Mouse (Mus musculus) kidney, embryonic 15.5 days (tissue): ENCODE data around the gene Cxcr5. TPM values are rescaled to one million over a fixed set of nuclear protein-coding genes. Genes with fewer than 3 reads are reported as not detected.
A peak's percentile ranks its signal among the peaks of the same experiment; 100 is the strongest.

Experiments used
- ATAC-seq: fragments of 200-750 bp; cut with Nextera tagmentation; replicated peaks from 2 replicates; pipeline ENCODE4 v1.8.0; 2017; ENCODE audit warnings: moderate TSS enrichment; ENCODE audit not compliant: low FRiP score
- H3K27ac ChIP-seq: fragments of 300-500 bp; sonication (generic); 2 replicates; pipeline ENCODE4 v1.5.1; 2015; ENCODE audit warnings: mild to moderate bottlenecking, inconsistent platforms
- H3K27me3 ChIP-seq: fragments of 300-500 bp; sonication (generic); 2 replicates; pipeline ENCODE4 v1.6.1; 2015; ENCODE audit warnings: inconsistent platforms
- H3K36me3 ChIP-seq: fragments of 300-500 bp; sonication (generic); 2 replicates; pipeline ENCODE4 v1.6.1; 2015; ENCODE audit warnings: inconsistent platforms
- H3K4me1 ChIP-seq: fragments of 300-500 bp; sonication (generic); 2 replicates; pipeline ENCODE4 v1.6.1; 2015; ENCODE audit warnings: inconsistent platforms
- H3K4me2 ChIP-seq: fragments of 300-500 bp; sonication (generic); 2 replicates; pipeline ENCODE4 v1.6.1; 2015; ENCODE audit warnings: moderate library complexity, mild to moderate bottlenecking, inconsistent platforms
- H3K4me3 ChIP-seq: fragments of 300-500 bp; sonication (generic); replicated peaks from 2 replicates; pipeline ENCODE4 v1.5.1; 2015; ENCODE audit warnings: mild to moderate bottlenecking, inconsistent platforms
- H3K9ac ChIP-seq: fragments of 300-500 bp; sonication (generic); 2 replicates; pipeline ENCODE4 v1.6.1; 2015; ENCODE audit warnings: mild to moderate bottlenecking, inconsistent platforms
- H3K9me3 ChIP-seq: fragments of 300-500 bp; sonication (generic); replicated peaks from 2 replicates; pipeline ENCODE4 v1.6.1; 2016; ENCODE audit warnings: inconsistent platforms
- WGBS: fragments of 180-500 bp; shearing (Covaris S2); methylation state at CpG from one replicate; pipeline ENCODE4 v1.1.7; 2015; ENCODE audit warnings: mixed read lengths; 5-methylcytosine and 5-hydroxymethylcytosine counted together
- polyA plus RNA-seq: library from polyadenylated mRNA; unstranded; fragments of >200 nt; fragmentation: Nextera tagmentation; extraction: Ambion mirVana; gene quantifications from 2 replicates; pipeline ENCODE4 v1.2.1, GENCODE M21; 2015

The Cxcr5 gene
- polyA plus RNA-seq, 1 experiment from 2014 or later: not detected

GRCm38 (mm10) chr9:44562936-44563335 lies 1.3 kb upstream of the Cxcr5 start:
- ATAC-seq: no peak
- no peaks in the 10 kb centered on the region for H3K9me3 ChIP-seq
- no peak overlapping the region for H3K4me2 ChIP-seq
- no peaks in the 10 kb centered on the region for H3K27me3 ChIP-seq
- H3K27ac ChIP-seq: no peak overlapping the region
- no peak overlapping the region for H3K4me3 ChIP-seq
- H3K36me3 ChIP-seq: no peaks in the 10 kb centered on the region
- 59% methylated on average over 12 of the region's 12 CpGs for WGBS
- H3K4me1 ChIP-seq: 0 out of 2 replicates have a peak, but pooled peaks cover 3% of the 10 kb centered on the region
- no peak overlapping the region for H3K9ac ChIP-seq

GRCm38 (mm10) chr9:44552161-44552560 lies 9.5 kb downstream of the Cxcr5 start:
- H3K27ac ChIP-seq: no peak overlapping the region
- H3K9me3 ChIP-seq: no peaks in the 10 kb centered on the region
- H3K27me3 ChIP-seq: no peaks in the 10 kb centered on the region
- no peaks in the 10 kb centered on the region for H3K4me1 ChIP-seq
- H3K36me3 ChIP-seq: no peaks in the 10 kb centered on the region
- ATAC-seq: no peak
- no peak overlapping the region for H3K4me3 ChIP-seq
- WGBS: 85% methylated on average over 8 of the region's 8 CpGs
- H3K9ac ChIP-seq: no peak overlapping the region
- no peak overlapping the region for H3K4me2 ChIP-seq

- Histone ChIP-seq H3K27me3 (no peaks in the 10 kb centered on the region), H3K4me3 (no peak overlapping the region), H3K4me2 (no peak overlapping the region), H3K36me3 (no peaks in the 10 kb centered on the region), H3K27ac (no peak overlapping the region), H3K9me3 (no peaks in the 10 kb centered on the region), H3K4me1 (no peaks in the 10 kb centered on the region), H3K9ac (no peak overlapping the region)
- WGBS: 85% methylated on average over 10 of the region's 10 CpGs
- no peak for ATAC-seq
Measured at GRCm38 (mm10) chr9:44551138-44551537, 10.5 kb downstream of the Cxcr5 start.

- no peaks in the 10 kb centered on the region for H3K9me3 ChIP-seq
- H3K27ac ChIP-seq: no peak overlapping the region
- H3K4me3 ChIP-seq: no peak overlapping the region
- no peak overlapping the region for H3K9ac ChIP-seq
- ATAC-seq: no peak
- no peak overlapping the region for H3K4me2 ChIP-seq
- no peaks in the 10 kb centered on the region for H3K4me1 ChIP-seq
- H3K27me3 ChIP-seq: no peaks in the 10 kb centered on the region
- H3K36me3 ChIP-seq: no peaks in the 10 kb centered on the region
- WGBS: 84% methylated on average over 8 of the region's 8 CpGs
Measured at GRCm38 (mm10) chr9:44548412-44549152, 13.1 kb downstream of the Cxcr5 start.

GRCm38 (mm10) chr9:44544986-44545385 lies 16.7 kb downstream of the Cxcr5 start:
- ATAC-seq: no peak
- Histone ChIP-seq H3K4me2 (no peak overlapping the region), H3K9me3 (no peaks in the 10 kb centered on the region), H3K36me3 (no peaks in the 10 kb centered on the region), H3K27me3 (no peaks in the 10 kb centered on the region), H3K27ac (no peak overlapping the region), H3K9ac (no peak overlapping the region), H3K4me1 (no peaks in the 10 kb centered on the region), H3K4me3 (no peak overlapping the region)
- WGBS: 74% methylated on average over 3 of the region's 3 CpGs

- Histone ChIP-seq H3K4me1 (peaks cover 8% of the 10 kb centered on the region), H3K27ac (no peak overlapping the region), H3K4me2 (no peak overlapping the region), H3K27me3 (no peaks in the 10 kb centered on the region), H3K4me3 (no peak overlapping the region), H3K36me3 (no peaks in the 10 kb centered on the region), H3K9ac (no peak overlapping the region), H3K9me3 (no peaks in the 10 kb centered on the region)
- WGBS: 85% methylated on average over 4 of the region's 4 CpGs
- no peak for ATAC-seq
Measured at GRCm38 (mm10) chr9:44542364-44542763, 19.3 kb downstream of the Cxcr5 start.

- no peak overlapping the region for H3K27ac ChIP-seq
- no peaks in the 10 kb centered on the region for H3K27me3 ChIP-seq
- 85% methylated on average over 3 of the region's 3 CpGs for WGBS
- H3K4me2 ChIP-seq: no peak overlapping the region
- no peak overlapping the region for H3K9ac ChIP-seq
- ATAC-seq: no peak
- H3K4me3 ChIP-seq: no peak overlapping the region
- peaks cover 14% of the 10 kb centered on the region for H3K4me1 ChIP-seq
- no peaks in the 10 kb centered on the region for H3K9me3 ChIP-seq
- no peaks in the 10 kb centered on the region for H3K36me3 ChIP-seq
Measured at GRCm38 (mm10) chr9:44540676-44541075, 21.0 kb downstream of the Cxcr5 start.

- Histone ChIP-seq H3K36me3 (no peaks in the 10 kb centered on the region), H3K27ac (no peak overlapping the region), H3K9ac (no peak overlapping the region), H3K4me1 (peaks cover 14% of the 10 kb centered on the region), H3K27me3 (no peaks in the 10 kb centered on the region), H3K9me3 (no peaks in the 10 kb centered on the region), H3K4me3 (no peak overlapping the region), H3K4me2 (no peak overlapping the region)
- ATAC-seq: no peak
- 53% methylated on average over 2 of the region's 2 CpGs for WGBS
Measured at GRCm38 (mm10) chr9:44539816-44540421, 21.8 kb downstream of the Cxcr5 start.

GRCm38 (mm10) chr9:44537625-44538301 lies 23.9 kb downstream of the Cxcr5 start:
- no peak overlapping the region for H3K4me3 ChIP-seq
- ATAC-seq: no peak
- H3K4me2 ChIP-seq: peak overlapping the region; percentile 34
- H3K27me3 ChIP-seq: no peaks in the 10 kb centered on the region
- WGBS: 50% methylated on average over 19 of the region's 19 CpGs
- H3K9ac ChIP-seq: no peak overlapping the region
- peaks cover 14% of the 10 kb centered on the region for H3K4me1 ChIP-seq
- no peak overlapping the region for H3K27ac ChIP-seq
- no peaks in the 10 kb centered on the region for H3K9me3 ChIP-seq
- H3K36me3 ChIP-seq: no peaks in the 10 kb centered on the region

- H3K9ac ChIP-seq: no peak overlapping the region
- 70% methylated on average over 6 of the region's 6 CpGs for WGBS
- ATAC-seq: no peak
Measured at GRCm38 (mm10) chr9:44532991-44533580, 28.6 kb downstream of the Cxcr5 start.

GRCm38 (mm10) chr9:44528340-44528739 lies 33.3 kb downstream of the Cxcr5 start:
- WGBS: 46% methylated on average over 8 of the region's 8 CpGs
- Histone ChIP-seq H3K27ac (no peak overlapping the region), H3K4me3 (no peak overlapping the region)

More at GRCm38 (mm10) chr9:44532991-44533580, 28.6 kb downstream of the Cxcr5 start:
- Histone ChIP-seq H3K4me2 (no peak overlapping the region), H3K4me3 (no peak overlapping the region), H3K27ac (no peak overlapping the region), H3K36me3 (no peaks in the 10 kb centered on the region), H3K9me3 (no peaks in the 10 kb centered on the region), H3K4me1 (peaks cover 13% of the 10 kb centered on the region), H3K27me3 (no peaks in the 10 kb centered on the region)

More at GRCm38 (mm10) chr9:44528340-44528739, 33.3 kb downstream of the Cxcr5 start:
- no peak overlapping the region for H3K9ac ChIP-seq
- H3K9me3 ChIP-seq: no peaks in the 10 kb centered on the region
- H3K4me1 ChIP-seq: no peaks in the 10 kb centered on the region; the same call in 1 of the 2 replicates
- no peaks in the 10 kb centered on the region for H3K36me3 ChIP-seq
- H3K27me3 ChIP-seq: no peaks in the 10 kb centered on the region
- no peak overlapping the region for H3K4me2 ChIP-seq
- ATAC-seq: no peak
